Mouse (Mus musculus): ENCODE measurements around the gene Ly6g6d. TPM values are rescaled to one million over a fixed set of nuclear protein-coding genes. Genes with fewer than 3 reads are reported as not detected.

The Ly6g6d gene
- polyA plus RNA-seq, 1 experiment: 8.5 TPM

DNA sequence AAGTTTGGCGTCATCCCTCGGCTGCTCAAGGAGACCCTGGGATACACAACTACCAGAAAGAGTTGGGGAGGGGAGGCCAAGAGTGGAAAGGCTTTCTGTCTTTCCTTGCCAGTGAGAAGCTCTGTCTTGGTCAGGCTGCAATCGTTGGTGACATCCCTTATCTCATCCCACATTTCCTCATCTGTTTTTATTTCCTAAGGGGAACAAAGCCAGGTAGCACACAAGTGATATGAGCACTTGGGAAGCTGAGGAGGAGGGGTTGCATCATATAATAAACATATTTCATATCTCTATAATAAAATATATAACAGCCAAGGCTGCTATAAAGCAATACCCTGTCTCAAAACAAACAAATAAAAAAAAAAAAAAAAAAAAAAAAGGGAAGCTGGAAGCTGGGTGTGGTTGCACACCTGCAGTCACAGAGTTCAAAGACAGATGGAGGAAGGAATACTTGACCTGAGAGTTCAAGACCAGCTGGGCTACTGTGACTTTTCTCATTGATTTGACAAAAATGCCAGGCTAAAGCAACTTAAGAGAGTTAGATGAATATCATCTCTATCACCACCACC, 6.1 kb upstream of the Ly6g6d start:
- DNase-seq: no peak
- TF ChIP-seq CTCF (IDR thresholded peaks at IDR 0.05; ENCODE audit: borderline replicate concordance, insufficient read depth, low read depth, low read length) (no peak), POLR2A (IDR thresholded peaks at IDR 0.05; ENCODE audit: borderline replicate concordance, insufficient read depth, low read length) (no peak)
- peak overlapping the region; percentile 82 for H3K27ac ChIP-seq (ENCODE audit: insufficient read depth, low read length)
- peaks cover 26% of the 10 kb centered on the region for H3K4me1 ChIP-seq (ENCODE audit: control insufficient read depth, insufficient read depth, low read length)
- H3K27me3 ChIP-seq (ENCODE audit: control insufficient read depth, insufficient read depth, low read length): no peaks in the 10 kb centered on the region
- WGBS: 65% methylated on average over 3 of the region's 3 CpGs
- H3K4me3 ChIP-seq (replicated peaks; ENCODE audit: insufficient read depth, low read depth, low read length): no peak overlapping the region

DNA sequence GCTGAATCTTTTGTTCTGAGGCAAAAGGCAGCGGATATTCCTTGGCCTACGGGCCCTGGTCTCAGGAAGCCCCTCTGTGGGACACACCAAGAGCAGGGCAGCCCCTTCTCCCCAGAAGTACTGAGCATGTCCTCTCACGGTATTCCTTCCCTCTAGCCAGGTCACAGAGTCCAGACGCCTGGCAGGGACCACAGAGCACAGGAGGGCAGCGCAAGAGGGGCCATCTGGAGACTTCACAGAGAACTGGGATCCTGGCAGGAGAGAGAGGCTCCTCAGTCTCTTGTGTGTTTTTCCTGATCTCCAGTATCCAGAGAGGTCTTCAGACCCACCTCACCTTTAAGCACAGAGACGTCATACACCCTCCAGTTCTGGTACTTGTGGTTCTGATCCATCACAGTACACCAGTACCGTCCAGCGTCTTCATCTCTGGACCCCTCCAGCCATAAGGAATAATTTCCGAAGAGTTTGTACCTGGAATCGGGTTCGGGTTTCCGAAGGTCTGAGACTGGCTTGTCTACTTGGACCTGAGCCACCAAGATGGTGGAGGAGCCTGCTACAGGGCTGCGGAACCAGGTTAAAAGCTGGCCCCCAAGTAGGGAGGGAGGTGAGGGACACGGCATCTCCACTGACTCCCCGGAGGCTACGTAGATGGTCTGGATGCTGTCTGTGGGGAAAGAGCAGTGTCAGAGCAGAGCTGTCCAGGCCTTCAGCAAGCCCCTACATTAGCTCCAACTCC, 5.1 kb upstream of the Ly6g6d start:
- 24% methylated on average over 16 of the region's 16 CpGs for WGBS
- no peak for TF ChIP-seq CTCF (IDR thresholded peaks at IDR 0.05; ENCODE audit: borderline replicate concordance, insufficient read depth, low read depth, low read length)
- peak; percentile 8; the same call in 1 of the 2 replicates for TF ChIP-seq POLR2A (IDR thresholded peaks at IDR 0.05; ENCODE audit: borderline replicate concordance, insufficient read depth, low read length)
- H3K27me3 ChIP-seq (ENCODE audit: control insufficient read depth, insufficient read depth, low read length): no peaks in the 10 kb centered on the region
- H3K4me1 ChIP-seq (ENCODE audit: control insufficient read depth, insufficient read depth, low read length): peaks cover 28% of the 10 kb centered on the region
- DNase-seq: peak; percentile 80 to 85
- H3K4me3 ChIP-seq (replicated peaks; ENCODE audit: insufficient read depth, low read depth, low read length): peak overlapping the region; percentile 37
- H3K27ac ChIP-seq (ENCODE audit: insufficient read depth, low read length): peak overlapping the region; percentile 82

- peak overlapping the region; percentile 23; the same call in 1 of the 2 replicates for H3K27ac ChIP-seq (ENCODE audit: insufficient read depth, low read length)
- WGBS: 73% methylated on average over 4 of the region's 4 CpGs
Observed at GRCm38 (mm10) chr17:35080710-35081109, 2.8 kb upstream of the Ly6g6d start.

GRCm38 (mm10) chr17:35080248-35080647, 2.4 kb upstream of the Ly6g6d start:
- DNase-seq: no peak
- no peak for TF ChIP-seq CTCF (IDR thresholded peaks at IDR 0.05; ENCODE audit: borderline replicate concordance, insufficient read depth, low read depth, low read length)
- Histone ChIP-seq H3K27me3 (ENCODE audit: control insufficient read depth, insufficient read depth, low read length) (no peaks in the 10 kb centered on the region), H3K27ac (ENCODE audit: insufficient read depth, low read length) (no peak overlapping the region), H3K4me3 (replicated peaks; ENCODE audit: insufficient read depth, low read depth, low read length) (no peak overlapping the region), H3K4me1 (ENCODE audit: control insufficient read depth, insufficient read depth, low read length) (peaks cover 41% of the 10 kb centered on the region)
- 72% methylated on average over 6 of the region's 6 CpGs for WGBS

More at GRCm38 (mm10) chr17:35080710-35081109, 2.8 kb upstream of the Ly6g6d start:
- Histone ChIP-seq H3K4me1 (ENCODE audit: control insufficient read depth, insufficient read depth, low read length) (peaks cover 41% of the 10 kb centered on the region), H3K4me3 (replicated peaks; ENCODE audit: insufficient read depth, low read depth, low read length) (no peak overlapping the region), H3K27me3 (ENCODE audit: control insufficient read depth, insufficient read depth, low read length) (no peaks in the 10 kb centered on the region)
- TF ChIP-seq CTCF (IDR thresholded peaks at IDR 0.05; ENCODE audit: borderline replicate concordance, insufficient read depth, low read depth, low read length): no peak
- no peak for TF ChIP-seq POLR2A (IDR thresholded peaks at IDR 0.05; ENCODE audit: borderline replicate concordance, insufficient read depth, low read length)
- DNase-seq: no peak

- 55% methylated on average over 9 of the region's 9 CpGs for WGBS
- no peaks in the 10 kb centered on the region for H3K27me3 ChIP-seq (ENCODE audit: control insufficient read depth, insufficient read depth, low read length)
- no peak overlapping the region for H3K4me3 ChIP-seq (replicated peaks; ENCODE audit: insufficient read depth, low read depth, low read length)
- H3K4me1 ChIP-seq (ENCODE audit: control insufficient read depth, insufficient read depth, low read length): peaks cover 41% of the 10 kb centered on the region
- no peak for TF ChIP-seq POLR2A (IDR thresholded peaks at IDR 0.05; ENCODE audit: borderline replicate concordance, insufficient read depth, low read length)
- no peak for TF ChIP-seq CTCF (IDR thresholded peaks at IDR 0.05; ENCODE audit: borderline replicate concordance, insufficient read depth, low read depth, low read length)
- DNase-seq: no peak
- no peak overlapping the region for H3K27ac ChIP-seq (ENCODE audit: insufficient read depth, low read length)
Observed at GRCm38 (mm10) chr17:35079778-35080177, 1.9 kb upstream of the Ly6g6d start.

DNA sequence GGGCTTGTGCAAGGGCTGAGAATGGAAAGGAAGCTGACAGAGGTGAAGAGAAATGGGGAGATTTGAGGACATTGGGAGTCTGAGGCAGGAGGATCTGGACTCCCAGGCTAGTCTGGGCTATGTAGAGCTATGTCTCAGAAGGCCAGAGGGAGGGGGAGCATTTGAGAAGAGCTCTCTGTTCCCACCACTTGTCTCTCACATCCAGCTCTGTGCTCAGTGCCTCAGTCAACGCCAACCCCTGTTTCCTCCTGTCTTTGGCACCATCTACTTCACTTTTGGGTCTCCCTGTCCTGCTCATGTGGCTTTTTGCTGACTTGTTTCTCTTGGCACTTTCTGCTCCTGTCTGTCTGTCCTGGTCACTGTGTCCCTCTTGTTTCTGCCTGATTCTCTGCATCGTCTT, 580 bp downstream of the Ly6g6d start:
- DNase-seq: peak in 1 of 2 experiments; percentile 26
- no peak overlapping the region for H3K4me3 ChIP-seq (replicated peaks; ENCODE audit: insufficient read depth, low read depth, low read length)
- H3K4me1 ChIP-seq (ENCODE audit: control insufficient read depth, insufficient read depth, low read length): peaks cover 44% of the 10 kb centered on the region
- H3K27ac ChIP-seq (ENCODE audit: insufficient read depth, low read length): 0 out of 2 replicates have a peak overlapping the region, but pooled peaks have one; percentile 19
- WGBS: 35% methylated on average over 2 of the region's 2 CpGs
- no peaks in the 10 kb centered on the region for H3K27me3 ChIP-seq (ENCODE audit: control insufficient read depth, insufficient read depth, low read length)
- no peak for TF ChIP-seq CTCF (IDR thresholded peaks at IDR 0.05; ENCODE audit: borderline replicate concordance, insufficient read depth, low read depth, low read length)
- no peak for TF ChIP-seq POLR2A (IDR thresholded peaks at IDR 0.05; ENCODE audit: borderline replicate concordance, insufficient read depth, low read length)

DNA sequence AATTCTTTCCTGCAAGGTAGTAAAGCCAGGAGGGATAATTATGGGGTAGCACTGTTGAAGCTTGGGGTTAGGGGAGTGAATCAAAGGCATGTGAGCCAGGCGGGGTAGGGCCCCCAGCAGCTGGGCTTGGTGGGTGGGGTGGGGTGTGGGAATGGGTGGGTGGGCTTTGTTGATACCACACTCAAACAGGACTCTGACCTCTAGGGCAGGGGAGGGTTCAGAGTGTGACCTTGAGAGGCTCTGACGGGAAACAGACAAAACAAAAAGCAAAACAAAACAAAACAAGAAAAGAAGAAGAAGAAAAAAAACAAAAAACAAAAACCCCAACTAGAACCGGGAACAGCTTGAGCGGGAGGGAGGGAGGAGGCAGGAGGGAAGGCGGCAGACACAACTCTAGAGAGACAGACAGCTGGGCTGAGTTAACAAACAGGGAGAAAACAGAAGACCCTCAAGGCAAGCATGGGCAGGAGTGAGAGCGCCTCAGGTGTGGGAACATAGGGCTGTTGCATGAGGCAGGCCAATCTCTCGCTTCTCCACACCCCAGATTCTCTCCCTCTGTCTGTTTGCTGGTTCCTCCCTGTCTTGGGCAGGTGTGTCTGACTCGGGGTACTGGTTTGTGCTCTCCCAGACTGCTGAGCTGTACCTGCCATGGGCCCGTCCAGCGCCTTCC, 1.2 kb downstream of the Ly6g6d start, which contains the start of gene Ly6g6e:
Gene Ly6g6e, plus strand, starts transcription at position 396 of the 670 bp plus-strand sequence.
- no peak for DNase-seq
- peak within 1 kb of the TSS; percentile 51 for H3K4me3 ChIP-seq (replicated peaks; ENCODE audit: insufficient read depth, low read depth, low read length)
- no peaks in the 10 kb centered on the region for H3K27me3 ChIP-seq (ENCODE audit: control insufficient read depth, insufficient read depth, low read length)
- H3K4me1 ChIP-seq (ENCODE audit: control insufficient read depth, insufficient read depth, low read length): peaks cover 45% of the 10 kb centered on the region
- H3K27ac ChIP-seq (ENCODE audit: insufficient read depth, low read length): peak within 1 kb of the TSS; percentile 19; the same call in 1 of the 2 replicates
- 54% methylated on average over 10 of the region's 10 CpGs for WGBS
- TF ChIP-seq CTCF (IDR thresholded peaks at IDR 0.05; ENCODE audit: borderline replicate concordance, insufficient read depth, low read depth, low read length) (no peak), POLR2A (IDR thresholded peaks at IDR 0.05; ENCODE audit: borderline replicate concordance, insufficient read depth, low read length) (no peak)

Data from cerebellum, adult 2 months (tissue).